Mouse (Mus musculus): ENCODE measurements at regions not wholly inside any gene's neighbourhood (a gene's known extent, or its start where the extent isn't known, plus 50 kb on each side); places are given as distances from the start of the nearest gene placed in this dataset.
"Not testable (repeated sequence)": the region's sequence is repeated elsewhere in the genome, so short reads cannot be mapped to it uniquely, and the experiment has no call there.

DNA sequence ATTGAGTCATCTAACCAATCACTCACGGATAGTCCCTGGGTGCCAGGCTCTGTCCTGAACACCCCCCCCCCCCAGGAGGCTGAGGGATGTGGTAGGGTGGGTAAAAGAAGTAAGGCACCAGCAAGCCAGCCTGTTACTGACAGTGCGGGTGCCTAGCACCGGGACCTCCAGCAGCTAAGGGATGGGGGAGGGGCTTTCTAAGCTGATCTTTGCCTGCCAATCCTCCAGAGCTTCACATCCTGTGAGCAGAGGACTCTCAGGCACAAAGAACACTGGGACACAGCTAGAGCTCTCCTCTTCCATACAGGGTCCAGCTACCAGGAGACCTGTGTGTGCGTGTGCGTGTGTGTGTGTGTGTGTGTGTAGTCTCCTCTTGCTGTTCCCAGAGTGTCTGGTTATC, 215.9 kb downstream of the Matn1 start:
- DNase-seq (ENCODE audit: low read depth): no peak

DNA sequence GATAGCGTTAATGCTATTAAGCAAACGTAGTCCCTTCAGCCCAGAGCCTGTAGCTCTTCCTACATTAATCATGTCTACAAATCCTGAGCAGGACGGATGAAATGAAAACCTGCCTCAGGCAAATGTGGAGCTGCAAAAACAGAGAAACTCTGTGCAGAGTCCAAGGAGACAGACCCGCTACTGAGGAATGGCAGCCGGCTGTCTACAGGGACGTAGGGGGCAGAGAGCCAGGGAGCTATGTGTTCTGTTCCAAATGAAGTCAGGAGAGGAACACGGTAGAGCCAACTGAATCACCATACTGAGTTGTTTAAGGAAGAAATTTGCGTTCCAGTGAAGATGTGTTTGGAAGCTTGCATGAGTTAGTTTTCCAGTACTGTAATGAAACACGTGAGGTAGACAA, 217.3 kb downstream of the Matn1 start:
- DNase-seq (ENCODE audit: low read depth): no peak

DNA sequence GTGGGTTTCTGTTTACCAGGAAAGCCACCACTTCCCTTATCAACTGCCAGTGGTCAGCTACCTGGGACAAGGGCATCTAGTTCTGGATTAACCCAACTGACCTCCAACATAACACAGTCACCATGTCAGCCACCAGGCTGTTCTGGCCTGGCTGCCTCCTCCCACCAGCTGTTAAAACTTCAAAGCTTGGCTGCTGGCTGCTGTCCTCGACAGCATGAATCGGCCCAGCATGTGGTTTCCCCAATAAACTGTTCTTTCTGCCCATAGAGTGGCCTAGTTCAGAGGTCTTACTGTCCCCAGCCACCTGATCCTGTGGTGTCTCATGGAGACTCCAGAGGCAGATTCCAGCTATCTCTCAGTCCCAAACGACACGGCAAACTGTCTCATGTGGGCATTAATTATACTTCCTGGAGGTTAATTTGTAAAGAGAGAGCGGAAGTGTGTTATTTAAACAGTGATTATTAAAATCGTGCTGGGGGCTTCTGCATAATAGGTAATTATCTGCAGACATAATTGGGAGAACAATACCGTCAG, 219.7 kb downstream of the Matn1 start:
- no peak for DNase-seq (ENCODE audit: low read depth)

DNA sequence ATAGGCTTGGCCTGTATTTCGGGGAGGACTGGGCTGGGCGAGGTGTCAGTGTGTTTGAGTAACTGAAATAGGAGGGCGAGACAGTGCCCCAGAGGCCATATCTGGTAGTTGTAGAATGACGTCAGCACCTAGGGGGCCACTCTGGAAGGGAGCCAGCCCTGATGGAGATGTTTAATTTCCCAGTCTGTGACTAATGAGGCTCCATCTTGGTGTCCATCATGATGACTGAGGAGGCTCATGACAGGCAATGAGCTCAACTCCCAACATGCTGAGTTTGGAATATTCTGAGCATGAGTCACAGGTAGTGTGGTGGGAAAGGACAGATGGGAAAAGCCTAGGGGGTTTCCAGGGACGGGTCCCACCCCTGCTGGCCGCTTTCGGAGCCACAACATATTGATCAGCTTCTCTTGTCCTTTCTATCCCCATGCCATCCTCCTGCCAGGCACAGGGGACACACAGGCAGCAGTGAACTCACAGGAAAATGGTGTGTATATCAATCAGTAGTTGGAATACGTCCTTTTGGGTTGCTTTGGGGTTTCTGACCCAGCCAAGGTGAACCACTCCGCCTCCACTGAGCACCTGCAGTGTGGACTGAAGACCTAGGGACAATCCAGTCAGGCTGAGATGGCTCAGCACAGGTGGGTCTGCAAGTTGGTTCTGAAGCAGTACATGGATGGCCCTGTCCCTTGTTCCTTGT, 222.5 kb downstream of the Matn1 start:
- no peak for DNase-seq (ENCODE audit: low read depth)

DNA sequence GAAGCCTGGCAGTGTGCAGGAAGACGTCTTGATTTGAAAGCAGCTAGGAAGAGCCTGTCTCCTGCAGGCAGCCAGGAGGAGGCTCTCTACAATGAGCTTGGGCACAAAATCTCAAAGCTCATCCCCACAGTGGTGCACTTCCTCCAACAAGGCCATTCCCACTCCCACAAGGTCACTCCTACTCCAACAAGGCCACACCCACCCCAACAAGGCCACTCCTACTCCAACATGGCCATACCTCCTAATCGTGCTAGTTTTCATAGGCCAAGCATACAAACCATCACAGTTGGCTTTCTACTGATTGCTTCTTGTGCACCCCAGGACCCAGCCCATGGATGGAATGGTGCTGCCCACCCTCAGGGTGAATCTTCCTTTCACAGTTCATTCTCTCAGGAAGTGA, 223.7 kb downstream of the Matn1 start:
- DNase-seq (ENCODE audit: low read depth): no peak

DNA sequence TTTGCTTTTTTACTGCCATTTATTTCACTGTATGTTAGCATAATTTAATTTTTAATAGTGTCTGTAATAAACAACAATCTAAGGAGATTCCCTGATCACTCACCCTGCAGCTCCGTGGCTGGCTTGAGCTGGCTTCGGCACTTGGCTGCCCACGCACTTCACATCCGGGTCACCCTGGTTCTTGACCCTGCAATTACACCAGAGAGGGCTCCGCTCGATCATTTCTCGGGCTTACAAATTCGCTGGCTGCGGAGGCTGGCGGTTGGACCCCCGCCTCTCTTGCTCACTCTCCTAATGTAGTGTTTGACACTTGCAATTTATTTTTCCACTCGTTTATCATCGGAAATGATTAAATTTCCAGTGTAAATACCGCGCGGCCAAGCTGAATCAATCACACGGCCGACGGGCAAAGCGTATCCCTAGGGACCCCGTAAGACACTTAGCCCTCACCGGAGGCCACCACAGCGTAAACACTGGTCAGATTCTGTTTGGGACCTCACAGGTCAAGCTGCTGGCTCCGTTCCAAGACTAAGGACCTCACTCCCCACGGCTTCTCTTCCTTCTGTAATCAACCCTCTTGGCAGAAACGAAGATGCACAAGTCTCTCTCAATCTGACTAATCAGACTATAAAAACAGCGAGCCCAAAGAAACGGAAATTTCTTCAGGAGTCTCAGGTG, 229.7 kb downstream of the Matn1 start:
- no peak for DNase-seq (ENCODE audit: low read depth)

DNA sequence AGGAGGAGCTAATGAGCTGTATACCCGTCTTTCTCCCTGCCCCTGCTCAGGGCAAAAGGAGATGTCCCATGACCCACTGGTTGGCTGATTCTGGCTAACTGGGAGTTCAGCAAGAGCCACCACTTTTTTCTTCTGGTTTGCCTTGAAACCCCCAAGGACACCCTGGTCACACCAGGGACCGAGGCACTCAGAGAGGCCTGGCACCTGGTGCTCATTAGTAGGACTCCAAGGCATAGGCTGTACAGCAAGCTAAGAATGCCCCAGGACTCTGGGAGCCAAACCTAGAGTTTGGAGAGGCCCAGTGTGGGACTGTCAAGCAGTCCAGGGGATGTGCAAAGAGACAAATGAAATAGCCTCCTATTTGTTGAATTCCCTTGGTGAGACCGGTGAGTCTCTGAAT, 232.5 kb downstream of the Matn1 start:
- no peak for DNase-seq (ENCODE audit: low read depth)

DNA sequence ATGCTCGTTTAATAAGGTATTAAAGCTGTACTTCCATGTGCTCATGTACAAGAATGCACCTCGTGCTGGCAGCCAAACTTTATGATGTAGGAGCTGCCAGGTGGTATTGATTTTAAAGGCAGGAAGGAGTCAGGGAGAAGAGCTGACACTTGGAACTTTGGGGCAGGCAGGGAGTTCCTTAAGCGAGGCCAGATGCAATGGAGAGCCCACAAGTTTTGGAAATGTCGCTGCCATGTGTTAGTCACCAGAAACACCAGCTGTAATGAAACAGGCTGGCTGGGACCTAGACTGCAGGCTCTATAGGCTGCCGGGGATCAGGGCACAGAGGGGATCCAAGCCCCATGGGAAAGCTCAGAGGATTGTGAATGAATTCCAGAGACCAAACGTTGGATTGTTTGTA, 233.7 kb downstream of the Matn1 start:
- DNase-seq (ENCODE audit: low read depth): no peak

DNA sequence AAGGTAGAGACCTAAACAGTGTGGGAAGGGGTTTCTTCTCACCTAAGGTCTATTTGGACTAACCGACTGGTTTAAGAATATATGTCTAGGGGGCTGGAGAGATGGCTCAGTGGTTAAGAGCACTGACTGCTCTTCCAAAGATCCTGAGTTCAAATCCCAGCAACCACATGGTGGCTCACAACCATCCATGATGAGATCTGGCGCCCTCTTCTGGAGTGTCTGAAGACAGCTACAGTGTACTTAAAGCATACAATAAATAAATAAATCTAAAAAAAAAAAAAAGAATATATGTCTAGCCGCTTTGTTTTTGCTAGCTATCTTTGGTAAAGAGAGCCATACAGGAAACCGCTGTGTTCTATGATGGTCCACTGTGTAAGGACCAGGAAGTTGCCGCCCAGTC, 234.5 kb downstream of the Matn1 start:
- not testable (repeated sequence) for DNase-seq (ENCODE audit: low read depth)

DNA sequence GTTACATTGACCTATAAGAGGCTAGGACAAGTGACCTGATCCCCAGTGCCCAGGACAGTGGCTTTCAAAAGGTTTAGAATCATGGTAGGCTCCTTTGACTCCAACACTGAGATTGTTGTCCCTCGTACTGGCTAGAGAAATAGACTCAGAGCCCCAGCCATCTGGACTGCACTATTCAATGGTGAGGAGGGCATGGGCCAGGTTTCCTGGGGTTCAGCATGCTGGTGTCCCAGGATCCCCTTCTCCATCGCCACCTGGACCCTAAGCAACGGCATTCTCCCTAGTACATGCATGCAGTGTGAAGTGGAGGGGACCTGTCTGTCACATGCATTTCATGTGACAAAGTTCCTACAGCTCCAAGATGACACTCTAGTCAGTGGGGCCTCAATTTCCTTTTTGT, 243.9 kb downstream of the Matn1 start:
- no peak for DNase-seq (ENCODE audit: low read depth)

DNA sequence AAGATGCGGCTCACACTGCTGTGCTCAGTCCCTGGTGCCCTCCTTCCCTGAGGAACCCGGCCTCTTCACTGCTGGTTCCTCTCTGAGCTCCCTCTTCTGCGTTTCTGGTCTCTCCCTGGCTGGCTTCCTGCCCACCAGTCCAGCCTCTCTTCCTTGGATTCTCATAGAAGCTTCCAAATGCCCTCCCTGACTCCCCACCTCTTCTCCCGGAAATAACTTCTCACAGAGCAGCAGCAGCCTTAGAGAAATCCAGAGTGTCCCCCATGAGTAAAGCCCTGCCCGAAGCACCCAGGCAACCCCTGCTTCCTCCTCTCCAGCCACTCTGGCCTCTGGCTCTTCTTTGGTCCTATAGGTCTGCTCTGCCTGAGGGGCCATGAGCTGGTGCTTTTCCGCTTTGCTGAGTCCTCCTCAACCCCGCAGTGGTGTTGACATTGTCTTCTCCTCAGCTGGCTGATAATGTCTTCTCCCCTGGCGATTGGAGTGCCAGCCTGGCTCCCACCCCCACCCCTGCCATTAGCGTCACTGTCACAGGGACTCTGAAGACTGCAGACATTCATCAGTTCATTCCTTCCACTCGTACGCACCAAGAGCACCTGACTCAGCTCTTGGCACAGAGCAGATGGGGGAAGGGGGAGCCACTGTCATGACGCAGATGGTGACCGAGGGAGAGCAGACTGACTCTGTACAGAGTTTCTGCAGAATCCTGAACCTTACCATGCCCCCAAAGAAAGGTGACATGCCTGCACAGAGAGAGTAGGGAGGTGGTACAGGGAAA, 247.1 kb downstream of the Matn1 start:
- DNase-seq (ENCODE audit: low read depth): no peak

DNA sequence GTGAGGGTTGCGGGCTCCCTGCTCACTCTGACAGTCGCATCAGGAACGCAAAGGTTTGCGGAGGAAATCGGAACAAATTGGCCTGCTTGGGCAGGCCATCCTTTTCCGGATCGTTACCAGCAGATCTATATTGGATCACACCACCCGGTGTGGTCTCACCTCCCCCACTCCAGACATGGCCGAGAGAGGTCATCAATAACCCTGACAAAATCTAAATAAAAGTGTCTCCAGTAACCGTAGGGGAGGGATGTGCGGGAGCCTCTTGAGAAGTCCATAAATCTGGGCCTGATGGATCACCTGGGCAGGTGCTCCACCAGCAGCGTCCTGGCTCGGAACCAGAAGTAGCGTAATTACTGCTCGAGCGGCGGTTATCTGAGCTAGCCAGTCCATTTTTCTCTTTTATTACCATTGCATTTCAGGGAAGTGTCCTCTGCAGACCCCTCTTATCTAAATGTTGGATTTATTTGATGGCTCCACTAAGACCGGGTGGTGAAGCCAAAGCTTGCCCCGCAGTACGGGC, 249.8 kb downstream of the Matn1 start:
- no peak for DNase-seq (ENCODE audit: low read depth)

DNA sequence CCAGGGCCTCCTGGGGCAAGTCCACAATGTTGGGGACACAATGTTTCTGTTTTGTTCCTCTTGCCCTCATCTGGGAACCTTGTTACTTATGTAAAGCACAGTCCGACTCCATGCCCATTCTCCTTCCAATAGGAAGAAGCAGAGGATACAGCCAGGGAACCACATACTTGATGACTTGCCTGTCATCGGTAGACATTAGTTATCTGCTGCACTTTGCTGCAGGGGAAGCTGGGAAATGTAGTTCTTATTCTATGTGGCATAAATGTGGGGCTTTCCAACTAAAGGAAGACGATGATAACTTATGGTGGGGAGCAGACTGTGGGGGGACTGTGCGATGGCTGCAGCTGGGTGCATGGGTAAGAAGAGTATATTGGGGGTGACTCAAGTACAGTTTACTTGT, 252.0 kb downstream of the Matn1 start:
- DNase-seq (ENCODE audit: low read depth): no peak

DNA sequence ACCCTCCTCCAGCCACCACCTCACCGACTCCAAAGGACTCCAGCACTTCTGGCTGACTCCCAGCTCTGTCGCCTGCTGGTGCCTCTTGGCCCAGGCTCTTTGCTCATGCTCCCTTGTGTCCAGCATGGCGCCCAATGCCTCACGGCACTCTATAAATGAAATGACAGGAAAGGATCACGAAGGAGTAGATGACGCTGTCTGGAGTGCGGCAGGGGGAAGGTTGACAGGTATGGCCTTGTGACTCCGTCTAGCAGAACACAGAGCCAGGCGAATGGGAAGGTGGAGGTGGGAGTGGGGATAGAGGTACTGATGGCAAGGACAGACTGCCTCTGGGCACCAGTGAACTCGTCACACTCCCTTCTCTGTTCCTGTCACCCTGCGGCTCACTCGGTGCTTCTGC, 259.5 kb downstream of the Matn1 start:
- DNase-seq (ENCODE audit: low read depth): no peak

DNA sequence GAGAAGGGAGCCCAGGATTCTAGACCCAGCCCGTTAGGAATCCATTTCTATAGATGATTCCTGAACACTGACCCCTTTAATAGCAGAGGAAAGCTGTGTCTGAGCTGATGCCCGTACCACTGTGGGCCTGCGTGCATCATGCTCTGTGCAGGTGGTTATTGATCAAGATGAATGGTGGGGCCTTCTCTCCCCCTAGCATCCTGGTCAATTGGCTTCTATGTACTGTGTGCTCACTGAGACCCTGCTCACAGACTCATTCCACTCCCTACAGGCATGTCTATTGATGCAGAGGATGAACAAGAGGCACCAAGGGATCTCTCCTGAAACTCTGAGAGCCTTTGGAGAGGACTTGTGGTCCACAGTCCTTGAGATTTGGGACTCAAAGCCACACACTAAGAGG, 260.5 kb downstream of the Matn1 start:
- no peak for DNase-seq (ENCODE audit: low read depth)

DNA sequence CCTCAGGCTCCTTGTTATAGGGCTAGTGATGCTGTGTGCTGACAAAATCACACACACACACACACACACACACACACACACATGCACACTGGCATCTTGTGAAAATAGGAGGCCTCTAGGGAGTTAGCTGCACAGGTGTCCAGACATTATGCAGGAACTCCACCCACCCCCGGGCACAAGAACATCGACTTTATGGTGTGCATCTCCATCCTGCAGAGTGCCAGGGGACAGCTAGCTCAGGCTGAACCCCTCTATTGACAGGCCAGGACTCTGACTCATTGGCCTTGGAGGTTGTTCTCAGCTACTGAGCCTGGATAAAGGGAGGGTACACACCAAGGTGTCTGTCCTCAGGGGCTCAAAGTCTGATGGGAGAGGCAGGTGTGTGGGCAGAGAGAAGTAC, 260.9 kb downstream of the Matn1 start:
- no peak for DNase-seq (ENCODE audit: low read depth)

DNA sequence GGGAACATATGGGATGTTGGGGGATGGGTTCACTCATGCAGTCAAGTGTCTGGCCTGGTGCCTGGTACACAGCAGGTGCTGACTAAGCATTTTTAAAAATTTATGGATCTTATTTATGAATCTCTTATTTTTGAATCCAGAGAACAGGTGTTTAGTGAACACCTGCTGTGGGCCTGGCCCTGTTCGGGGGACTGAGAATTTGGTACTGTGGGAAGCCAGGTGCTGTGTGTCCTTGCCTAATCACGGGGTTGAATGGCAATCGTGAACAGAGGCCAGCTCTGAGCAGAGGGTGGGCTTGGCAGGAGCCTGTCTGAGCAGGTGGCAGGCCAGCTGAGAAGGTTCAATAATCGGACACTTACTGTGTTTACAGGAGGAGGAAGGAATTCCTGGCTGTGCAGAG, 261.5 kb downstream of the Matn1 start:
- no peak for DNase-seq (ENCODE audit: low read depth)

DNA sequence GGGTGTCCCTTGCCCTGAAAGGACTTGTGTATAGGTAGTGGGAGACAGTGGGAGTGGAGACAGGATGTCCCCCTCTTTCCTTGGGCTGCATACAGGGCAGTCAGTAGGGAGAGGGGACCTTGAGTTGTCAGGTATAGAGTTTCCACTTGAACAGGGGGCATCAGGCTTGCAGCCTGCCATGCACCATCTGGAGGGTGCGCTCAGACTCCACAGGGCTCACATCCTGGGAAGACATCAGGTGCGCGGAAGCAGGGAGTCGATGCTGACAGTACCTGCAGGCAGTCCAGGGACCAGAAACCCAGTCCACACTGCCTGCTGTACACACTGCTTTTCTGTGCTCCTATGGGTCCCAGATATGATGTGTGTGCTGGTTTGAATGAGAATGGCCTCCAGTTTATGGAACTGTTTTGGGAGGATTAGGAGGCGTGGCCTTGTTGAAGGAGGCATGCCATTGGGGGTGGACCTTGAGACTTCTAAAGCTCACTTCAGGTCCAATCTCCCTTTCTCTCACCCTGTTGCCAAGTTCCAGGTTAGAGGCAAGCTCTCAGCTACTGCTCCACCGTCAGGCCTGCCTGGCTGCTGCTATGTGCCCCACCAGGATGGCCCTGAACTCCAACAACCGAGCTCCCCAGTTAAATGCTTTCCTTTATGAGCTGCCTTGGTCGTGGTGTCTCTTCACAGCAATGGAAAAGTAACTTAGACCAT, 262.1 kb downstream of the Matn1 start:
- no peak for DNase-seq (ENCODE audit: low read depth)

DNA sequence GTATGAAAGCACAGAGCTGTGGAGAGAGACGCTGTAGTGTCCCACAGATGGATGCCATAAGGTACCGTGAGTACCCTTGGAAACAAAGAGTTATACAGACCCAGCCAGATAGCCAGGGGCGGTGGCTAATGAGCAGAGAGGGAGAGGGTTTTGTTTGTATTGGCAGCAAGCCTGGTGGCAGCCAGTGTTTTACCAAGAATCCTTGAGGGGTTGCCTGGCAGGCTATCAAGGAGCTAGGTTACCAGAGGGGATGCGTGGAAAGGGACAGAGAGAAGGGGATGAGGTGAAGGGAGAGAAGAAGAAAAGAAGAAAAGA, 262.7 kb downstream of the Matn1 start:
- no peak for DNase-seq (ENCODE audit: low read depth)

DNA sequence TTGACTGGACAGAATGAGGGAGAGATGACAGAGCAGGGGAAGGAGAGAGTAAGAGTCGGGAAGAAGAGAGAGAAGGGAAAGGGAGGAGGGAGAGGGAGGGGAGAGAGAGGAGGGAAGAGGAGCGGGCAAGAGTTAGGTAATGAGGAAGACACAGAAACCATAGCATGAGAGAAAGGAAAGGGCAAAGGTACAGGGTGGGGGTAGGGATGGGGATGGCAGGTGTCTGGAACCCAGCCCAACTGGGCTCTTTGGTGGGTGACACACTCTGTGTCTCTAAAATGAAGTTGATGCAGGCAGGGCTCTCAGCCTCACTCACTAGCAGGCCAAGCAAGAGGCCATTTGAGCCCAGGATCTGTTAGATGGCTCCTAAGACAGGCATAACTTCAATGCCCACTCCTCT, 263.1 kb downstream of the Matn1 start:
- no peak for DNase-seq (ENCODE audit: low read depth)

DNA sequence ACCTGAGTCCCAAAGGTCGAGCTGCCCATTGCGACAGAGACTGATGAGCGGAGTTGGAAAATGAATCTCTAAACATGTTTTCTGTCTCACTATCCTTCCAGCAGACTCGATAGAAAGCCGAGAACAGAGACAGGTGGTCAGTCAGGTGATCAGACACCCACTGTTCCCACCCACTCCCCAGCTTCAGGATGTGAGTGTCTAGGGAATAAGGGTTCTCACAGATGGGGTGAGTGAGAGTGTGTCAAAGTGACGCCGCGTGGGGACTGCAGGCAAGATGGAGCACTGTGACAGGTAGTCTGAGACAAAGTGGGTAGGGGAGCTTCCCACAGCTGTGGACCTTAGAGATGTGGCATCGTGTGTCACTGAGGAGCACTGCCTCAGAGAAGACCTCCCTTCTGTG, 264.0 kb downstream of the Matn1 start:
- DNase-seq (ENCODE audit: low read depth): no peak

DNA sequence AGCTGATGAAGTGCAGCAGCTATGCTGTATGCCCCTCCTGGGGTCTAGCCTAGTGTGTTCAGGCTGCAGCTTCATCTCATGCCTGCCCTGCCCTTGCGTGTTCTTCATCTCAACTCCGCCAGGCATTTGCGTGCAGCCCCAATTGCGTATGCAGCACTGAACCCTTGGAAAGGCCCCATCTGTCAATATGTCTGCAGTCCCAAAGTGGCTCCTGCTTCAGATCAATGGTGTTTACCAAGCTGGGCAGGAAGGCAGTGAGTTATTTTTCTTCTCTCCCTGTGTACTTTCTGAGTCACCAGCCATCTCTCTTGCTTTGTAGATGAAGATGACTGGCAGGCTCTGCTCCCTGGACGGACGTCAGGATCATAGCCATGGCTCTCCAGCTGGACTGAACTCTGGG, 264.5 kb downstream of the Matn1 start:
- no peak for DNase-seq (ENCODE audit: low read depth)
